In genomic region chr4:149711955-149712354, GRCm38 (mm10) we compare ENCODE assay signal across 10 mouse cellular contexts. TPM values are rescaled to one million over a fixed set of nuclear protein-coding genes. Genes with fewer than 3 reads are reported as not detected.
DNase-seq lines count a peak whose midpoint lies in the region; ATAC-seq and TF ChIP-seq lines count a peak whose summit lies in the region.
"Had no signal": no experiment of that assay in that cellular context is flagged by ENCODE, and none has a peak within 500 bp of the region (broad histone marks: within the 10 kb centered on the region; RNA-seq: fewer than 3 reads in every experiment).

No protein-coding gene starts in this region.

- no peaks in the 10 kb centered on the region; the same call in 1 of the 2 replicates for H3K27me3 ChIP-seq in midbrain, embryonic 11.5 days (ENCODE audit: control insufficient read depth, insufficient read depth, low read length)
- H3K27me3 ChIP-seq in midbrain, embryonic 16.5 days (ENCODE audit: control insufficient read depth, insufficient read depth, low read depth, low read length): no peaks in the 10 kb centered on the region
- no peaks in the 10 kb centered on the region for H3K27me3 ChIP-seq in liver, embryonic 14.5 days (ENCODE audit: control insufficient read depth, insufficient read depth, low read length)
- H3K27me3 ChIP-seq: embryonic facial prominence, embryonic 12.5 days; liver, embryonic 15.5 days had no signal

- peaks cover 11% of the 10 kb centered on the region for H3K36me3 ChIP-seq in midbrain, embryonic 11.5 days (ENCODE audit: control insufficient read depth, insufficient read depth, low read length)
- peaks cover 15% of the 10 kb centered on the region for H3K36me3 ChIP-seq in midbrain, embryonic 16.5 days (ENCODE audit: control insufficient read depth, insufficient read depth, low read length)
- H3K36me3 ChIP-seq in liver, embryonic 14.5 days (replicated peaks; ENCODE audit: control insufficient read depth, insufficient read depth, low read depth): no peaks in the 10 kb centered on the region; the same call in 1 of the 2 replicates

- no peak overlapping the region for H3K27ac ChIP-seq in midbrain, embryonic 11.5 days (ENCODE audit: low read depth, low read length)
- no peak overlapping the region for H3K27ac ChIP-seq in midbrain, embryonic 16.5 days (ENCODE audit: low read length)
- no peak overlapping the region for H3K27ac ChIP-seq in liver, embryonic 14.5 days
- H3K27ac ChIP-seq: embryonic facial prominence, embryonic 12.5 days; liver, embryonic 15.5 days had no signal

- no peak overlapping the region for H3K4me3 ChIP-seq in midbrain, embryonic 11.5 days (ENCODE audit: low read depth, low read length)
- H3K4me3 ChIP-seq in midbrain, embryonic 16.5 days (ENCODE audit: low read depth, low read length): no peak overlapping the region
- no peak overlapping the region for H3K4me3 ChIP-seq in liver, embryonic 14.5 days (ENCODE audit: insufficient read depth in 1 of 2, low read depth in 2 of 2, low read length in 2 of 2)
- H3K4me3 ChIP-seq: embryonic facial prominence, embryonic 12.5 days; liver, embryonic 15.5 days had no signal

- TF ChIP-seq EP300 in liver, embryonic 14.5 days (IDR thresholded peaks at IDR 0.05; ENCODE audit: low read depth): no peak

- no peak overlapping the region for H3K4me2 ChIP-seq in midbrain, embryonic 11.5 days
- H3K4me2 ChIP-seq in midbrain, embryonic 16.5 days (ENCODE audit: low read length): no peak overlapping the region
- no peak overlapping the region for H3K4me2 ChIP-seq in liver, embryonic 14.5 days (ENCODE audit: low read depth)
- H3K4me2 ChIP-seq: embryonic facial prominence, embryonic 12.5 days; liver, embryonic 15.5 days had no signal

- H3K4me1 ChIP-seq in midbrain, embryonic 11.5 days (ENCODE audit: control insufficient read depth, insufficient read depth, low read length): no peaks in the 10 kb centered on the region
- H3K4me1 ChIP-seq in midbrain, embryonic 16.5 days (ENCODE audit: control insufficient read depth, insufficient read depth, low read length): no peaks in the 10 kb centered on the region
- H3K4me1 ChIP-seq in liver, embryonic 14.5 days (replicated peaks; ENCODE audit: control insufficient read depth in 2 of 2, insufficient read depth in 2 of 2, low read length in 1 of 2): no peaks in the 10 kb centered on the region; a peak in 1 of 4 replicates
- H3K4me1 ChIP-seq: embryonic facial prominence, embryonic 12.5 days; liver, embryonic 15.5 days had no signal

- ATAC-seq in cerebellum, adult (ENCODE audit: insufficient number of reproducible peaks, low FRiP score, low TSS enrichment): 0 out of 2 replicates have a peak, but pooled peaks have one; percentile 43
- no peak; the same call in 1 of the 2 replicates for ATAC-seq in midbrain, embryonic 11.5 days (ENCODE audit: low FRiP score)
- ATAC-seq in midbrain, embryonic 16.5 days: no peak
- ATAC-seq in granulocyte monocyte progenitor cell, adult 5-6 weeks (replicated peaks; ENCODE audit: poor library complexity, severe bottlenecking): peak; percentile 63
- no peak for ATAC-seq in liver, embryonic 14.5 days (ENCODE audit: insufficient read depth)

- peak; percentile 83 for TF ChIP-seq CTCF in liver, embryonic 14.5 days (IDR thresholded peaks at IDR 0.05; ENCODE audit: low read depth)

- no peak overlapping the region for H3K9ac ChIP-seq in midbrain, embryonic 11.5 days (ENCODE audit: low read length)
- H3K9ac ChIP-seq in midbrain, embryonic 16.5 days (ENCODE audit: low read depth, low read length): no peak overlapping the region
- H3K9ac ChIP-seq in liver, embryonic 14.5 days (replicated peaks): no peak overlapping the region
- H3K9ac ChIP-seq: embryonic facial prominence, embryonic 12.5 days; liver, embryonic 15.5 days had no signal

- 16% methylated on average over 7 of the region's 7 CpGs for WGBS in midbrain, embryonic 11.5 days
- 21% methylated on average over 7 of the region's 7 CpGs for WGBS in midbrain, embryonic 16.5 days
- WGBS in liver, embryonic 14.5 days (ENCODE audit: insufficient replicate concordance): 28% methylated on average over 7 of the region's 7 CpGs

- DNase-seq in cerebellum, adult 11 months: no peak
- peak; percentile 96 for DNase-seq in midbrain, embryonic 11.5 days (ENCODE audit: low spot score, missing footprints)
- no peak for DNase-seq in liver, embryonic 14.5 days (ENCODE audit: low read depth in 3 of 3, low spot score in 3 of 3)
- peak; percentile 73 for DNase-seq in retina, embryonic 14.5 days (ENCODE audit: low spot score)
- no peak for DNase-seq in frontal cortex, postnatal 25 days (ENCODE audit: low spot score in 2 of 2)

- H3K9me3 ChIP-seq in midbrain, embryonic 11.5 days (ENCODE audit: control insufficient read depth, low read length): no peaks in the 10 kb centered on the region
- no peaks in the 10 kb centered on the region for H3K9me3 ChIP-seq in midbrain, embryonic 16.5 days (replicated peaks; ENCODE audit: control insufficient read depth, low read length, poor library complexity, severe bottlenecking)
- H3K9me3 ChIP-seq in liver, embryonic 14.5 days (ENCODE audit: control insufficient read depth, low read length): no peaks in the 10 kb centered on the region
- H3K9me3 ChIP-seq: embryonic facial prominence, embryonic 12.5 days; liver, embryonic 15.5 days had no signal

RNA-seq across cellular contexts. Expression of gene Pik3cd, which starts 9.6 kb away (rescaled TPM):
- 7.8 and 8.7 TPM in 2 replicates for polyA plus RNA-seq in midbrain, embryonic 11.5 days (2014; fragmentation: Nextera tagmentation; extraction: Ambion mirVana)
- 13.9 and 15.7 TPM in 2 replicates for polyA plus RNA-seq in midbrain, embryonic 16.5 days (2015; fragmentation: Nextera tagmentation; extraction: Ambion mirVana)
- 72.9 and 80.4 TPM in 2 replicates for total RNA-seq in granulocyte monocyte progenitor cell, adult 5-6 weeks (2014; fragmentation: Nextera tagmentation)
- 64.5 and 81.6 TPM in 2 replicates for total RNA-seq in granulocyte monocyte progenitor cell, adult 5-6 weeks (2017)
- 3.9 and 4.0 TPM in 2 replicates for polyA plus RNA-seq in liver, embryonic 14.5 days (2012; rRNA removed)
- 4.3 and 5.7 TPM in 2 replicates for polyA plus RNA-seq in liver, embryonic 14.5 days (2014; fragmentation: Nextera tagmentation; extraction: Ambion mirVana)

RNA-seq across cellular contexts. Expression of gene Tmem201, which starts 25.9 kb away (rescaled TPM):
- 15.8 and 18.4 TPM in 2 replicates for polyA plus RNA-seq in midbrain, embryonic 11.5 days (2014; fragmentation: Nextera tagmentation; extraction: Ambion mirVana)
- 46.3 and 47.8 TPM in 2 replicates for polyA plus RNA-seq in midbrain, embryonic 16.5 days (2015; fragmentation: Nextera tagmentation; extraction: Ambion mirVana)
- 14.0 and 17.6 TPM in 2 replicates for total RNA-seq in granulocyte monocyte progenitor cell, adult 5-6 weeks (2014; fragmentation: Nextera tagmentation)
- 7.1 and 7.5 TPM in 2 replicates for total RNA-seq in granulocyte monocyte progenitor cell, adult 5-6 weeks (2017)
- 7.2 and 8.6 TPM in 2 replicates for polyA plus RNA-seq in liver, embryonic 14.5 days (2012; rRNA removed)
- polyA plus RNA-seq in liver, embryonic 14.5 days (2014; fragmentation: Nextera tagmentation; extraction: Ambion mirVana): 3.5 and 4.1 TPM in 2 replicates

Comparison
In these comparisons a context has a peak if more than half of its experiments do, and no peak if none do; other contexts are left out.
1. ATAC-seq: peak in cerebellum, adult (single experiment) and granulocyte monocyte progenitor cell, adult 5-6 weeks (single experiment); none in midbrain, embryonic 11.5 days (single experiment), midbrain, embryonic 16.5 days (single experiment) and liver, embryonic 14.5 days (single experiment).
2. DNase-seq: peak in midbrain, embryonic 11.5 days (single experiment) and retina, embryonic 14.5 days (single experiment); none in cerebellum, adult 11 months (single experiment), liver, embryonic 14.5 days (0 of 3) and frontal cortex, postnatal 25 days (0 of 2).